Mouse (Mus musculus): Measurements from ENCODE around the gene G2e3. TPM values are rescaled to one million over a fixed set of nuclear protein-coding genes. Genes with fewer than 3 reads are reported as not detected.

Gene G2e3
- polyA plus RNA-seq, 2 experiments: 7.9 to 14.9 TPM

- no peaks in the 10 kb centered on the region for H3K9me3 ChIP-seq (ENCODE audit: control insufficient read depth, low read length)
- H3K27me3 ChIP-seq (ENCODE audit: control insufficient read depth, insufficient read depth, low read length): no peaks in the 10 kb centered on the region
- ATAC-seq (ENCODE audit: insufficient read depth) (no peak), DNase-seq (ENCODE audit: low read depth in 3 of 3, low spot score in 3 of 3) (no peak)
- H3K36me3 ChIP-seq (replicated peaks; ENCODE audit: control insufficient read depth, insufficient read depth, low read depth): peaks cover 13% of the 10 kb centered on the region
- H3K4me1 ChIP-seq (replicated peaks; ENCODE audit: control insufficient read depth in 2 of 2, insufficient read depth in 2 of 2, low read length in 1 of 2): peaks cover 0 to 2% of the 10 kb centered on the region in 2 experiments; a peak in 1 of 4 replicates
- H3K4me3 ChIP-seq (ENCODE audit: insufficient read depth in 1 of 2, low read depth in 2 of 2, low read length in 2 of 2): no peak overlapping the region
- TF ChIP-seq EP300 (IDR thresholded peaks at IDR 0.05; ENCODE audit: low read depth): no peak
- no peak for TF ChIP-seq CTCF (IDR thresholded peaks at IDR 0.05; ENCODE audit: low read depth)
- WGBS (ENCODE audit: insufficient replicate concordance): 22% methylated on average over 4 of the region's 4 CpGs
- H3K4me2 ChIP-seq (ENCODE audit: low read depth): no peak overlapping the region
- no peak overlapping the region for H3K27ac ChIP-seq
- no peak overlapping the region for H3K9ac ChIP-seq (replicated peaks)
These were observed 63.5 kb downstream of the G2e3 start for GRCm38 (mm10) chr12:51411362-51411761.

Other genes with a start within 250 kb of the G2e3 start
- gene Scfd1, start 29.4 kb downstream of the G2e3 start, polyA plus RNA-seq (2012; rRNA removed): 9.5 and 17.8 TPM in 2 replicates
- 39.4 and 40.4 TPM in 2 replicates for gene Scfd1, start 29.4 kb downstream of the G2e3 start, polyA plus RNA-seq (2014; fragmentation: Nextera tagmentation; extraction: Ambion mirVana)
- gene Coch, start 245.3 kb downstream of the G2e3 start, polyA plus RNA-seq (2012; rRNA removed): 0.02 and 0.03 TPM in 2 replicates
- gene Coch, start 245.3 kb downstream of the G2e3 start, polyA plus RNA-seq (2014; fragmentation: Nextera tagmentation; extraction: Ambion mirVana): 0.08 TPM in 1 of 2 replicates, not detected in the other